Mouse (Mus musculus): ENCODE data around the gene Gin1.

DNA sequence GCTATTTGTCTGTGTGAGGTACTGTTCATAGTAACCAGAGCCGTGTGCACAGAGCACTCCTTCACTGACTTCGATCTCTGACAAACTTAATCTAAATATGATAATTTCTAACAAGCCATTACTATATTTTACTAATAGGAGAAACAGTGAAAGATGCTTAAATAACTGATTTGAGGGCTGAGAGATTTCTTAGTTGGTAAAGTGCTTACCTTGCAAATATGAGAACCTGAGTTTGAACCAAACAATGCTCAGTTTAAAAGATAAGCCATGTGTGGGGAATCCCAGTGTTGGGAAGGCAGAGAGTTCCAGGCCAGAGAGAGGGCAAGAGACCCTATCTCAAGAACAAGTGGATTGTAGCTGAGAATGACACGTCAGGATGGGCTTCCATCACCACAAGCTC is 21.8 kb upstream of the Gin1 start:
- TF ChIP-seq POLR2A (IDR thresholded peaks at IDR 0.05; ENCODE audit: borderline replicate concordance, control insufficient read depth, low read depth, low read length) (no peak), CTCF (IDR thresholded peaks at IDR 0.05; ENCODE audit: control insufficient read depth, insufficient read depth, low read length) (no peak)

Measured in bone marrow, adult 2 months (tissue).